In the genomic region with DNA sequence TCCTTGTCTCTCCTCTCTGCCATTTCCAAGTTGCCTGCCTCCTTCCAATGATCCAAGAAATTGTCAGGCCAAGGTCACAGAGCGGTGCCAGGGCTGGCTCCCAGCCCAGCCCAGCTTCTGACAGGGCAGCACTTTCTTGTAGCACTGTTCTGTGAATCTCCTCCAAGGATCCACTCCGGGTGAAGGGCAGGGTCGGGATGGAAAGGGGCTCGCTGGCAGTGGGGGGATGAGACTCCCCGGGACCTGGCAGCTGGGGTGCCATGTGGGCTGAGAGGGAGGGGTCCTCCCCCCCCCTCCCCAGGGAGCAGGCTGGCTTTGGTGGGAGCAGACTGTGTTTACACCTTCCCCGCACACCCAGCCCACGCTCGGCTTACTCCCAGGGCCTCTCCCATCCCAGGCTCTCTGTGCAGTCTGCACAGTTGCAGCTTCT, we compare ENCODE assay signal across 9 mouse cellular contexts. TPM values are rescaled to one million over a fixed set of nuclear protein-coding genes. Genes with fewer than 3 reads are reported as not detected.
A peak's percentile ranks its signal among the peaks of the same experiment; 100 is the strongest.
DNase-seq lines count a peak whose midpoint lies in the region; ATAC-seq and TF ChIP-seq lines count a peak whose summit lies in the region.
"Had no signal": no experiment of that assay in that cellular context is flagged by ENCODE, and none has a peak within 500 bp of the region (broad histone marks: within the 10 kb centered on the region; RNA-seq: fewer than 3 reads in every experiment).

No protein-coding gene starts in this region.

- no peak overlapping the region for H3K4me2 ChIP-seq in stomach, embryonic 14.5 days (replicated peaks; ENCODE audit: low read depth, low read length)
- H3K4me2 ChIP-seq in stomach, postnatal 0 days (replicated peaks; ENCODE audit: low read depth), result no peak overlapping the region

- H3K9me3 ChIP-seq in stomach, embryonic 14.5 days (ENCODE audit: control insufficient read depth, low read depth, low read length), result no peaks in the 10 kb centered on the region
- no peaks in the 10 kb centered on the region for H3K9me3 ChIP-seq in stomach, postnatal 0 days (ENCODE audit: control insufficient read depth, low read length)

- ATAC-seq in stomach, embryonic 14.5 days (ENCODE audit: insufficient number of reproducible peaks, insufficient read depth, low FRiP score, low read depth), result no peak
- ATAC-seq in stomach, postnatal 0 days (ENCODE audit: low FRiP score, low TSS enrichment), result no peak

- peak; percentile 54 for DNase-seq in gastrocnemius, postnatal 25 days
- no peak for DNase-seq in gastrocnemius, postnatal 36 days
- no peak for DNase-seq in stomach, postnatal 0 days (ENCODE audit: low spot score)
- DNase-seq in kidney, postnatal 36 days, result peak; percentile 68 to 78
- peak; percentile 69 for DNase-seq in skeletal muscle tissue, adult 2 months (ENCODE audit: low read depth, low spot score)
- no peak for DNase-seq in T-cell, adult 2 months (ENCODE audit: low spot score)
- DNase-seq in retina, postnatal 1 day, result no peak

- intact Hi-C loops in gastrocnemius, postnatal 36 days (cut with DNase I), result no loop called here

- no peak for TF ChIP-seq EP300 in stomach, postnatal 0 days (optimal IDR thresholded peaks at IDR 0.05)

- H3K4me1 ChIP-seq in stomach, embryonic 14.5 days (ENCODE audit: control insufficient read depth, insufficient read depth, low read length), result peaks cover 30% of the 10 kb centered on the region; the same call in 1 of the 2 replicates
- 0 out of 2 replicates have a peak, but pooled peaks cover 3% of the 10 kb centered on the region for H3K4me1 ChIP-seq in stomach, postnatal 0 days (replicated peaks; ENCODE audit: control insufficient read depth, insufficient read depth)

- TF ChIP-seq CTCF in stomach, postnatal 0 days (IDR thresholded peaks at IDR 0.05; ENCODE audit: low read depth), result no peak

- H3K27ac ChIP-seq in stomach, embryonic 14.5 days (ENCODE audit: low read length), result 0 out of 2 replicates have a peak overlapping the region, but pooled peaks have one; percentile 15
- H3K27ac ChIP-seq in stomach, postnatal 0 days (replicated peaks), result no peak overlapping the region

- no peak overlapping the region for H3K9ac ChIP-seq in stomach, embryonic 14.5 days (replicated peaks; ENCODE audit: low read depth, low read length)
- H3K9ac ChIP-seq in stomach, postnatal 0 days (ENCODE audit: low read length), result no peak overlapping the region

- H3K4me3 ChIP-seq in stomach, embryonic 14.5 days (ENCODE audit: low read depth, low read length), result no peak overlapping the region
- no peak overlapping the region for H3K4me3 ChIP-seq in stomach, postnatal 0 days (ENCODE audit: low read depth, low read length)
- H3K4me3 ChIP-seq: myocyte had no signal

- WGBS in stomach, embryonic 14.5 days, result 42% methylated on average over 8 of the region's 8 CpGs
- WGBS in stomach, postnatal 0 days, result 60% methylated on average over 8 of the region's 8 CpGs

- H3K36me3 ChIP-seq in stomach, embryonic 14.5 days (ENCODE audit: control insufficient read depth, insufficient read depth, low read length), result no peaks in the 10 kb centered on the region
- H3K36me3 ChIP-seq in stomach, postnatal 0 days (ENCODE audit: control insufficient read depth, insufficient read depth, low read length), result no peaks in the 10 kb centered on the region

- H3K27me3 ChIP-seq in stomach, embryonic 14.5 days (ENCODE audit: control insufficient read depth, insufficient read depth, low read length), result no peaks in the 10 kb centered on the region
- no peaks in the 10 kb centered on the region for H3K27me3 ChIP-seq in stomach, postnatal 0 days (ENCODE audit: control insufficient read depth, insufficient read depth, low read length)

RNA-seq across cellular contexts. Expression of gene Cygb, which starts 7.8 kb away (rescaled TPM):
- total RNA-seq in gastrocnemius, postnatal 25 days (2021), result 10 to 100 TPM in 1 of 2 experiments, 1 to 10 TPM in 1; 7.5 to 14.7 TPM
- 10 to 100 TPM in 1 of 2 experiments, 1 to 10 TPM in 1; 8.4 to 13.6 TPM for total RNA-seq in gastrocnemius, postnatal 36 days (2021)
- polyA plus RNA-seq in stomach, embryonic 14.5 days (2014; fragmentation: Nextera tagmentation; extraction: Ambion mirVana), result 19.9 and 20.8 TPM in 2 replicates
- 22.1 and 22.2 TPM in 2 replicates for polyA plus RNA-seq in stomach, postnatal 0 days (2015; fragmentation: Nextera tagmentation; extraction: Ambion mirVana)

RNA-seq across cellular contexts. Expression of gene Prcd, which starts 8.6 kb away (rescaled TPM):
- total RNA-seq in gastrocnemius, postnatal 25 days (2021), result under 1 TPM in 1 of 2 experiments, not detected in 1; 0.35 TPM
- total RNA-seq in gastrocnemius, postnatal 36 days (2021), result under 1 TPM; 0.46 to 0.74 TPM
- polyA plus RNA-seq in stomach, embryonic 14.5 days (2014; fragmentation: Nextera tagmentation; extraction: Ambion mirVana), result 1.2 and 1.7 TPM in 2 replicates
- polyA plus RNA-seq in stomach, postnatal 0 days (2015; fragmentation: Nextera tagmentation; extraction: Ambion mirVana), result 2.6 and 2.7 TPM in 2 replicates

RNA-seq across cellular contexts. Expression of gene Rhbdf2, which starts 35.1 kb away (rescaled TPM):
- 1 to 10 TPM; 6.3 to 7.5 TPM for total RNA-seq in gastrocnemius, postnatal 25 days (2021)
- 10 to 100 TPM in 1 of 2 experiments, 1 to 10 TPM in 1; 9.4 to 10.2 TPM for total RNA-seq in gastrocnemius, postnatal 36 days (2021)
- 4.5 and 6.2 TPM in 2 replicates for polyA plus RNA-seq in stomach, embryonic 14.5 days (2014; fragmentation: Nextera tagmentation; extraction: Ambion mirVana)
- 5.7 and 6.1 TPM in 2 replicates for polyA plus RNA-seq in stomach, postnatal 0 days (2015; fragmentation: Nextera tagmentation; extraction: Ambion mirVana)

Comparison
In these comparisons a context has a peak if more than half of its experiments do, and no peak if none do; other contexts are left out.
1. DNase-seq: peak in gastrocnemius, postnatal 25 days (single experiment), kidney, postnatal 36 days (2 of 2) and skeletal muscle tissue, adult 2 months (single experiment); none in gastrocnemius, postnatal 36 days (0 of 2), stomach, postnatal 0 days (single experiment), T-cell, adult 2 months (single experiment) and retina, postnatal 1 day (single experiment).